Mouse (Mus musculus): ENCODE measurements at regions not wholly inside any gene's neighbourhood (a gene's known extent, or its start where the extent isn't known, plus 50 kb on each side); places are given as distances from the start of the nearest gene placed in this dataset.
A peak's percentile ranks its signal among the peaks of the same experiment; 100 is the strongest.

GRCm38 (mm10) chr9:115680703-115681576 is 228.3 kb upstream of the Gadl1 start:
- WGBS, result 56% methylated on average over 9 of the region's 9 CpGs
- no peaks in the 10 kb centered on the region for H3K36me3 ChIP-seq (ENCODE audit: control insufficient read depth, insufficient read depth, low read length)
- no peaks in the 10 kb centered on the region for H3K27me3 ChIP-seq (ENCODE audit: control insufficient read depth, insufficient read depth, low read depth, low read length)
- H3K9ac ChIP-seq (ENCODE audit: low read length), result no peak overlapping the region
- H3K9me3 ChIP-seq (ENCODE audit: control insufficient read depth, low read length), result no peaks in the 10 kb centered on the region
- no peak for ATAC-seq (ENCODE audit: low read depth)
- no peak overlapping the region for H3K4me2 ChIP-seq (ENCODE audit: low read depth, low read length)
- no peak overlapping the region for H3K4me3 ChIP-seq (ENCODE audit: low read length)
- peaks cover 6% of the 10 kb centered on the region; the same call in 1 of the 2 replicates for H3K4me1 ChIP-seq (replicated peaks; ENCODE audit: control insufficient read depth, insufficient read depth, low read length)
- H3K27ac ChIP-seq (ENCODE audit: low read length), result no peak overlapping the region

- Histone ChIP-seq H3K9me3 (ENCODE audit: control insufficient read depth, low read length) (no peaks in the 10 kb centered on the region), H3K4me3 (ENCODE audit: low read length) (no peak overlapping the region), H3K27me3 (ENCODE audit: control insufficient read depth, insufficient read depth, low read depth, low read length) (no peaks in the 10 kb centered on the region), H3K9ac (ENCODE audit: low read length) (no peak overlapping the region), H3K4me1 (replicated peaks; ENCODE audit: control insufficient read depth, insufficient read depth, low read length) (peaks cover 6% of the 10 kb centered on the region; the same call in 1 of the 2 replicates), H3K4me2 (ENCODE audit: low read depth, low read length) (no peak overlapping the region), H3K27ac (ENCODE audit: low read length) (no peak overlapping the region), H3K36me3 (ENCODE audit: control insufficient read depth, insufficient read depth, low read length) (no peaks in the 10 kb centered on the region)
- no peak for ATAC-seq (ENCODE audit: low read depth)
- 35% methylated on average over 9 of the region's 9 CpGs for WGBS
These were observed 227.4 kb upstream of the Gadl1 start for GRCm38 (mm10) chr9:115681841-115682240.

DNA sequence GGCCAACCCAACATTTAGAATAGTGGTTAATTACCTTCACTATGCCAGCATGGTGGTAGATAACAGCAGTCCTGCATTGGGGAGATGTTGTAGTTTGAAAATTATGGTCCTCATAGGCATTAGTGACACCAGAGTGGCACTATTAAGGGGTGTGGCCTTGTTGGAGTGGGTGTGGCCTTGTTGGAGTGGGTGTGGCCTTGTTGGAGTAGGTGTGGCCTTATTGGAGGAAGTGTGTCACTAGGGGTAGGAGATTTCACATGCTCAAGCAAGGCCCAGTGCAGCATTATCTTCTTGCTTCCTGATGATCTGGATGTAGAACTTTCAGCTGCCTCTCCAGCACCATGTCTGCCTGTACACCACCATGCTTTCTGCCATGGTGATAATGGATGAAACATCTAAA is 225.3 kb upstream of the Gadl1 start:
- no peak overlapping the region for H3K9ac ChIP-seq (ENCODE audit: low read length)
- no peaks in the 10 kb centered on the region for H3K36me3 ChIP-seq (ENCODE audit: control insufficient read depth, insufficient read depth, low read length)
- H3K27me3 ChIP-seq (ENCODE audit: control insufficient read depth, insufficient read depth, low read depth, low read length), result no peaks in the 10 kb centered on the region
- H3K9me3 ChIP-seq (ENCODE audit: control insufficient read depth, low read length), result no peaks in the 10 kb centered on the region
- H3K4me1 ChIP-seq (replicated peaks; ENCODE audit: control insufficient read depth, insufficient read depth, low read length), result peaks cover 6% of the 10 kb centered on the region; the same call in 1 of the 2 replicates
- ATAC-seq (ENCODE audit: low read depth), result no peak
- H3K4me3 ChIP-seq (ENCODE audit: low read length), result no peak overlapping the region
- no peak overlapping the region for H3K4me2 ChIP-seq (ENCODE audit: low read depth, low read length)
- H3K27ac ChIP-seq (ENCODE audit: low read length), result no peak overlapping the region

- no peak for ATAC-seq (ENCODE audit: low read depth)
- Histone ChIP-seq H3K27ac (ENCODE audit: low read length) (no peak overlapping the region), H3K9me3 (ENCODE audit: control insufficient read depth, low read length) (no peaks in the 10 kb centered on the region), H3K4me2 (ENCODE audit: low read depth, low read length) (no peak overlapping the region), H3K9ac (ENCODE audit: low read length) (no peak overlapping the region), H3K27me3 (ENCODE audit: control insufficient read depth, insufficient read depth, low read depth, low read length) (no peaks in the 10 kb centered on the region), H3K4me1 (replicated peaks; ENCODE audit: control insufficient read depth, insufficient read depth, low read length) (peaks cover 5% of the 10 kb centered on the region; the same call in 1 of the 2 replicates), H3K36me3 (ENCODE audit: control insufficient read depth, insufficient read depth, low read length) (no peaks in the 10 kb centered on the region), H3K4me3 (ENCODE audit: low read length) (no peak overlapping the region)
- 70% methylated on average over 5 of the region's 5 CpGs for WGBS
These were observed 222.7 kb upstream of the Gadl1 start for GRCm38 (mm10) chr9:115686605-115687004.

DNA sequence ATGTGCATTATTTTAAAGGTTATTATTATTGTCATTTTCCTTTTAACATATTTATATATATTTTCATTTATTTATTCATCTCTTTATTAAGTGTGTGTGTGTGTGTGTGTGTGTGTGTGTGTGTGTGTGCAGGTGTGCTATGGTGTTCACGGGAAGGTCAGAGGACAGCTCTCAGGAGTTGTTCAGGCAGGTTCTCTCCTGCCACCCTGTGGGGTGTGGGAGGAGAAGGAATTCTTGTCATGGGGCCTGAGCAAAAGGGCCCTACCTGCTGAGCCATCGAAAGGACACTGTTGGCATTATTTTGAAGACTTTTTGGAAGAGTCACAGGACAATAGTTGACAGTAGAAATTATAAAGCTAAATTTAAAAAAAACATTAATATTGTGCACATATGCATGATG is 216.4 kb upstream of the Gadl1 start:
- ATAC-seq (ENCODE audit: low read depth), result no peak
- WGBS, result 54% methylated on average over 2 of the region's 2 CpGs
- H3K36me3 ChIP-seq (ENCODE audit: control insufficient read depth, insufficient read depth, low read length), result no peaks in the 10 kb centered on the region
- no peaks in the 10 kb centered on the region for H3K27me3 ChIP-seq (ENCODE audit: control insufficient read depth, insufficient read depth, low read depth, low read length)
- H3K9me3 ChIP-seq (ENCODE audit: control insufficient read depth, low read length), result no peaks in the 10 kb centered on the region
- no peak overlapping the region for H3K9ac ChIP-seq (ENCODE audit: low read length)
- H3K27ac ChIP-seq (ENCODE audit: low read length), result no peak overlapping the region
- no peaks in the 10 kb centered on the region for H3K4me1 ChIP-seq (replicated peaks; ENCODE audit: control insufficient read depth, insufficient read depth, low read length)
- no peak overlapping the region for H3K4me3 ChIP-seq (ENCODE audit: low read length)
- H3K4me2 ChIP-seq (ENCODE audit: low read depth, low read length), result no peak overlapping the region

DNA sequence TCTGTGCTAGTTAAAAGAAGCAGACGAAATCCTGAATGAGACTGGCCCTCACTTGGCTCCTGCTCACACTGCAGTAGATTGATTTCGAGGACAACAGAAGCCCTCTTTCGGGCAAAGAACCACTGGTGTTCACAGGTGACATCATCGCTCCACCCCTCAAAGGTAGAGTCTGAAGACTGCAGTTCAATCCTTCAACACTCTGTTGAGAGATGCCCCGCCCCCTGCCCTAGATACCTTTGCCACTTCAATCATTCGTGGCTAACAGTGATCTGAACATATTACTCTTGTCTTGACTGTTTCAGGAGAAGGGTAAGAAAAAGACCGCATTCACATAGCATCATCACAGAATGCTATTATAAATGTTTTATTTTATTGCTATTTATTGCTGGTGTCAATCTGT is 205.5 kb upstream of the Gadl1 start:
- H3K27ac ChIP-seq (ENCODE audit: low read length), result no peak overlapping the region
- no peaks in the 10 kb centered on the region for H3K36me3 ChIP-seq (ENCODE audit: control insufficient read depth, insufficient read depth, low read length)
- no peaks in the 10 kb centered on the region for H3K9me3 ChIP-seq (ENCODE audit: control insufficient read depth, low read length)
- no peak overlapping the region for H3K4me3 ChIP-seq (ENCODE audit: low read length)
- no peaks in the 10 kb centered on the region for H3K4me1 ChIP-seq (replicated peaks; ENCODE audit: control insufficient read depth, insufficient read depth, low read length)
- ATAC-seq (ENCODE audit: low read depth), result no peak
- WGBS, result 86% methylated on average over 7 of the region's 7 CpGs
- no peak overlapping the region for H3K9ac ChIP-seq (ENCODE audit: low read length)
- H3K4me2 ChIP-seq (ENCODE audit: low read depth, low read length), result no peak overlapping the region
- no peaks in the 10 kb centered on the region for H3K27me3 ChIP-seq (ENCODE audit: control insufficient read depth, insufficient read depth, low read depth, low read length)

DNA sequence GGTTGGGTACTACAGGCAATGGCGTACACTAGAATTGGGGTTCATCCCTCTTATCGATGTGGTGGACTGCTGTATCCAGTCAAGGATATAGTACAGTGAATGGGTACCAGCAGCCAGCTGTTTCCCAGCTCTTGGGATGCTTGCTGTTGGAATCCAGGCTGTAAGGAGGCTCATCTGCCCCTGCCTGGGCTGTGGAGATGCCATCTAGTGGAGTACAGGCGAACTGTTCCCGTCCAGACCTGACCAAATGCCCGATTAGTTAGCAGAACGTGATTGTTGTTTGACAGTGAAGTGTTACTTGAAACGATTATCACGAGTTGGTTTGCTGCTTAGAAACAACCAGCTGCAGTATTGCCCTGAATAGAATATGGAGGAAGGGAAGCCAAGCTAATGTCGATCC is 205.0 kb upstream of the Gadl1 start:
- Histone ChIP-seq H3K9ac (ENCODE audit: low read length) (no peak overlapping the region), H3K9me3 (ENCODE audit: control insufficient read depth, low read length) (no peaks in the 10 kb centered on the region), H3K27me3 (ENCODE audit: control insufficient read depth, insufficient read depth, low read depth, low read length) (no peaks in the 10 kb centered on the region), H3K4me3 (ENCODE audit: low read length) (no peak overlapping the region), H3K27ac (ENCODE audit: low read length) (no peak overlapping the region), H3K4me1 (replicated peaks; ENCODE audit: control insufficient read depth, insufficient read depth, low read length) (no peaks in the 10 kb centered on the region), H3K36me3 (ENCODE audit: control insufficient read depth, insufficient read depth, low read length) (no peaks in the 10 kb centered on the region), H3K4me2 (ENCODE audit: low read depth, low read length) (no peak overlapping the region)
- no peak for ATAC-seq (ENCODE audit: low read depth)
- 27% methylated on average over 9 of the region's 9 CpGs for WGBS

DNA sequence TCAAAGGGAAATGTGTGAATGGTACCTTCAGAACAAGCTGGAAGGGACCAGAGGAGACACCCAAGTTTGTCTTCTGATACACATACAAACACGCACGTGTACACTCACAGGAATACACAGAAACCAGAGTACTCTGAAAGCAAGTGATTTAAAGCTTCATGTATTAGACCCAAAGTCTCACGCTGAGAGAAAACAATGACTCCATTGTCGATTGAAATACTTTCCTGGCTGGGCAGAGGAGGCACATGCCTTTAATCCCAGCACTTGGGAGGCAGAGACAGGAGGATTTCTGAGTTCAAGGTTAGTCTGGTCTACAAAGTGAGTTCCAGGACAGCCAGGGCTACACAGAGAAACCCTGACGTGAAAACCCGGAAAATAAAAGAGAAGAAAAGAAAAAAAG is 203.5 kb upstream of the Gadl1 start:
- no peak overlapping the region for H3K27ac ChIP-seq (ENCODE audit: low read length)
- H3K9ac ChIP-seq (ENCODE audit: low read length), result no peak overlapping the region
- WGBS, result 85% methylated on average over 6 of the region's 6 CpGs
- H3K4me2 ChIP-seq (ENCODE audit: low read depth, low read length), result no peak overlapping the region
- no peak overlapping the region for H3K4me3 ChIP-seq (ENCODE audit: low read length)
- no peaks in the 10 kb centered on the region for H3K36me3 ChIP-seq (ENCODE audit: control insufficient read depth, insufficient read depth, low read length)
- ATAC-seq (ENCODE audit: low read depth), result no peak
- no peaks in the 10 kb centered on the region for H3K9me3 ChIP-seq (ENCODE audit: control insufficient read depth, low read length)
- no peaks in the 10 kb centered on the region for H3K4me1 ChIP-seq (replicated peaks; ENCODE audit: control insufficient read depth, insufficient read depth, low read length)
- no peaks in the 10 kb centered on the region for H3K27me3 ChIP-seq (ENCODE audit: control insufficient read depth, insufficient read depth, low read depth, low read length)

DNA sequence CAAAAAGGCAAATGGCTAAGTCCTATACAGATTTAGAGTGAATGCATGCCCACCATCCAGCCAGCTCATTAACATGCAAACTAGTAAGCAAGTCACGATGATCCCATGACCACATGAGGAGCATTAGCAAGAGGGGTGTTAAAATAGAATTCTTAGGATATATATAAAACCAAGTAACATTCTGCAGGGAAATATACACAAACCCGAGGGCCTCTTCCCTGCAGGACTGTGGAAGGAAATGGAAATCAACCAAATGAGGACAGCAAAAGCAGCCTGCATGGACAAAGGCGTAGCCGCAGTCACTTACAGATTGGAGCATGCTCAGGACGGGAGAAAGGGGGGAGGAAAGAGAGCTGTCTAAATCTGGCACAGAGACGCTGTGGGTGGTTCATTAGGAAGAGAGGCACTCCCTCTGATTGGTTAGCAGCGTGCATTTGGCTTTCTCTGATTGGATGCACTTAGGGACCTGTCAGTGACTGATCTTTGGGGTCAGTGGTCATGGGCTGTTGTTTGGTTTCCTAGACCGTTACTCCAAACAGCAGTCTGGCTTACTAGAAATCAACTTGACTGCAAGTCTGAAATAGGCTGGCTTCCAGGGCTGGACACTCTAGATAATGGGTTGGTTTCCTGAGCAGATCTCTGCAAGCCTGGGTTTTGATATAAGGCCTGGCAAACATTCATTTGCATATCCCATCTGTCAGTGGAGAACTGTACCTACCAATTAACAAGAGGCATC is 200.9 kb upstream of the Gadl1 start:
- H3K27ac ChIP-seq (ENCODE audit: low read length), result peak overlapping the region; percentile 42; the same call in 1 of the 2 replicates
- H3K27me3 ChIP-seq (ENCODE audit: control insufficient read depth, insufficient read depth, low read depth, low read length), result no peaks in the 10 kb centered on the region
- ATAC-seq (ENCODE audit: low read depth), result peak; percentile 98
- H3K4me2 ChIP-seq (ENCODE audit: low read depth, low read length), result no peak overlapping the region
- 29% methylated on average over 8 of the region's 8 CpGs for WGBS
- no peak overlapping the region for H3K9ac ChIP-seq (ENCODE audit: low read length)
- H3K4me1 ChIP-seq (replicated peaks; ENCODE audit: control insufficient read depth, insufficient read depth, low read length), result no peaks in the 10 kb centered on the region
- no peak overlapping the region for H3K4me3 ChIP-seq (ENCODE audit: low read length)
- no peaks in the 10 kb centered on the region for H3K36me3 ChIP-seq (ENCODE audit: control insufficient read depth, insufficient read depth, low read length)
- no peaks in the 10 kb centered on the region for H3K9me3 ChIP-seq (ENCODE audit: control insufficient read depth, low read length)
